Mouse (Mus musculus): ENCODE results near the gene Vstm2l. TPM values are rescaled to one million over a fixed set of nuclear protein-coding genes. Genes with fewer than 3 reads are reported as not detected.

Vstm2l gene
- polyA plus RNA-seq, 1 experiment = not detected

DNA sequence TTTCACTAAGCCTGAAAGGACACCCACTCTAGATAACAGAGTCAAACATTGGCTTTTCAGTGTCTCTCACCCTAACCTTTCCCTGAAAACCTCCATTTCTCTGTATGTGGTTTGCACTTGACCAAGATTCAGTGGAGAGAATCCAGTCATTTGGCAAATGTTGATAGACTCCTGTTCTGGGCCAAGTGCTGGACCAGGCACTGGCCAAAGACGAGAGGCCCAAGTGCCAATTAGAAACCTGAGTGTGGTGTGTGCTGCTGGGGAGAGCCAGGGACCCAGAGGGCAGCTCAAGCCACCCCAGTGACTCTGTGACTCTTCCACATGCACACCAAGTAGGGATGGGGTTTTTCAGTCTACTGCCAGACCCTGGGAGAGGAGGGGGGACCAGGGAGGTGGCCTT, 40.8 kb upstream of the Vstm2l start:
- no peak for TF ChIP-seq CEBPB (IDR thresholded peaks at IDR 0.05; ENCODE audit: insufficient read depth, poor library complexity, severe bottlenecking)
- TF ChIP-seq POLR2A (IDR thresholded peaks at IDR 0.05; ENCODE audit: insufficient read length, low read depth) = no peak
- TF ChIP-seq SRF (IDR thresholded peaks at IDR 0.05; ENCODE audit: control insufficient read depth, insufficient read length, low read depth) = no peak
- TF ChIP-seq REST (IDR thresholded peaks at IDR 0.05; ENCODE audit: insufficient read depth, insufficient read length) = no peak
- TF ChIP-seq POLR2AphosphoS2 (IDR thresholded peaks at IDR 0.05; ENCODE audit: insufficient read length, low read depth) = no peak
- no peak for TF ChIP-seq TCF12 (IDR thresholded peaks at IDR 0.05; ENCODE audit: insufficient read depth, poor library complexity, severe bottlenecking)
- TF ChIP-seq USF1 (IDR thresholded peaks at IDR 0.05; ENCODE audit: low read depth) = no peak
- no peak for TF ChIP-seq E2F4 (IDR thresholded peaks at IDR 0.05; ENCODE audit: insufficient read depth)
- no peak for TF ChIP-seq TCF3 (IDR thresholded peaks at IDR 0.05; ENCODE audit: insufficient read length, low read depth)
- no peak for TF ChIP-seq MAX (IDR thresholded peaks at IDR 0.05; ENCODE audit: low read depth)
- TF ChIP-seq MYOG (IDR thresholded peaks at IDR 0.05; ENCODE audit: control insufficient read depth in 1 of 3, insufficient read depth in 1 of 3, insufficient read length in 2 of 3, low read depth in 2 of 3) = no peak
- TF ChIP-seq MYOD1 (IDR thresholded peaks at IDR 0.05; ENCODE audit: control insufficient read depth in 1 of 3, insufficient read length in 2 of 3, low read depth in 2 of 3) = no peak
- no peaks in the 10 kb centered on the region for H3K36me3 ChIP-seq (ENCODE audit: control insufficient read depth, insufficient read depth)

DNA sequence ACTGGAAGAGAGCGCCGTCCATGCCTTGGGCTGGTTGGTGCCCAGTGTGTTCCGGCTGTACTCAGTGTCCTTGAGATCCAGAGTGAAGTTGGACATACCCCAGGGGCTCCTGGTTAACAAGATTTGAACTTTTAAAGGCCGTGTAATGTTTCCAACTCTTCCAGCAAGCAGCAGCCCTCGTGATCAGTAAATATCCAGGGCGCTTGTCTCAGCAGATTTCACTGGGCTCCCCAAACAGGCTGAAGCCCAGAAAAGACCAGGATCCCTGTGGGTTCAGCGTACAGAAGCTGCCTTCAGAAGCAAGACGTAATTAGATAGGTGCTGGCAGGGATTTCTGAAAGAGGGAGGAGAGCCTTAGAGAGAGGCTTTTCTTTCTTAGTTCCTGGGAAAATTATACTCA, 39.3 kb upstream of the Vstm2l start:
- H3K36me3 ChIP-seq (ENCODE audit: control insufficient read depth, insufficient read depth) = no peaks in the 10 kb centered on the region
- H3K27me3 ChIP-seq (ENCODE audit: control insufficient read depth, insufficient read depth, insufficient read length) = no peaks in the 10 kb centered on the region
- H3ac ChIP-seq (ENCODE audit: control insufficient read depth, insufficient read length) = no peak overlapping the region
- no peak overlapping the region for H3K4me2 ChIP-seq (ENCODE audit: low read depth)
- no peak for TF ChIP-seq MYOD1 (IDR thresholded peaks at IDR 0.05; ENCODE audit: control insufficient read depth in 1 of 3, insufficient read length in 2 of 3, low read depth in 2 of 3)
- no peak for TF ChIP-seq E2F4 (IDR thresholded peaks at IDR 0.05; ENCODE audit: insufficient read depth)
- no peak for TF ChIP-seq MYOG (IDR thresholded peaks at IDR 0.05; ENCODE audit: control insufficient read depth in 1 of 3, insufficient read depth in 1 of 3, insufficient read length in 2 of 3, low read depth in 2 of 3)
- TF ChIP-seq POLR2A (IDR thresholded peaks at IDR 0.05; ENCODE audit: insufficient read length, low read depth) = no peak
- TF ChIP-seq TCF3 (IDR thresholded peaks at IDR 0.05; ENCODE audit: insufficient read length, low read depth) = no peak
- TF ChIP-seq REST (IDR thresholded peaks at IDR 0.05; ENCODE audit: insufficient read depth, insufficient read length) = no peak
- TF ChIP-seq POLR2AphosphoS2 (IDR thresholded peaks at IDR 0.05; ENCODE audit: insufficient read length, low read depth) = no peak
- no peak for TF ChIP-seq MAX (IDR thresholded peaks at IDR 0.05; ENCODE audit: low read depth)
- TF ChIP-seq TCF12 (IDR thresholded peaks at IDR 0.05; ENCODE audit: insufficient read depth, poor library complexity, severe bottlenecking) = no peak
- TF ChIP-seq CEBPB (IDR thresholded peaks at IDR 0.05; ENCODE audit: insufficient read depth, poor library complexity, severe bottlenecking) = no peak
- TF ChIP-seq USF1 (IDR thresholded peaks at IDR 0.05; ENCODE audit: low read depth) = no peak
- no peak for TF ChIP-seq SRF (IDR thresholded peaks at IDR 0.05; ENCODE audit: control insufficient read depth, insufficient read length, low read depth)
- H3K4me3 ChIP-seq = no peak overlapping the region
- H3K79me2 ChIP-seq (ENCODE audit: control insufficient read depth, insufficient read depth) = no peaks in the 10 kb centered on the region

More for the DNA sequence above, 40.8 kb upstream of the Vstm2l start:
- H3K4me2 ChIP-seq (ENCODE audit: low read depth) = no peak overlapping the region
- H3ac ChIP-seq (ENCODE audit: control insufficient read depth, insufficient read length) = no peak overlapping the region
- no peak overlapping the region for H3K4me3 ChIP-seq
- no peaks in the 10 kb centered on the region for H3K27me3 ChIP-seq (ENCODE audit: control insufficient read depth, insufficient read depth, insufficient read length)
- no peaks in the 10 kb centered on the region for H3K79me2 ChIP-seq (ENCODE audit: control insufficient read depth, insufficient read depth)

DNA sequence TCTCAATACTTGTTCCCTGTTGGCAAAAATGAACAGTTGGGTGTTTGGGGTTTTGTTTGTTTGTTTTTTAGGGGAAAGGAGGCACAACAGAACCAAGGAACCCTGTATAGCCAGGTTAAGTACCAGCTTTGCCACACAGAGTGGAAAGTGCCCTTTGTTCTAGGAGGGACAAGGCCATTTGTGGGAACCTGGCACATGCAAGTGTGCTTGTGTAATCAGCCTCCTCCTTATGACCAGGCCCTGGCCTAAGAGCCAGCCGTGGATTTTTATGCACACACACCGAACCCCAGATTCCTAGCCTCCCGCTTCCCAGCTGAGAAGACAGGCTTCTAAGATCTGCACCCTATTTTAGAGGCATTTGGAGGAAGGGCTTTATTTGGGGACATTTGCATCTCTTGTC, 37.1 kb upstream of the Vstm2l start:
- Histone ChIP-seq H3K36me3 (ENCODE audit: control insufficient read depth, insufficient read depth) (no peaks in the 10 kb centered on the region), H3K79me2 (ENCODE audit: control insufficient read depth, insufficient read depth) (no peaks in the 10 kb centered on the region), H3K4me2 (ENCODE audit: low read depth) (no peak overlapping the region), H3ac (ENCODE audit: control insufficient read depth, insufficient read length) (no peak overlapping the region), H3K27me3 (ENCODE audit: control insufficient read depth, insufficient read depth, insufficient read length) (no peaks in the 10 kb centered on the region), H3K4me3 (no peak overlapping the region)
- TF ChIP-seq POLR2A (IDR thresholded peaks at IDR 0.05; ENCODE audit: insufficient read length, low read depth) (no peak), POLR2AphosphoS2 (IDR thresholded peaks at IDR 0.05; ENCODE audit: insufficient read length, low read depth) (no peak), REST (IDR thresholded peaks at IDR 0.05; ENCODE audit: insufficient read depth, insufficient read length) (no peak), TCF3 (IDR thresholded peaks at IDR 0.05; ENCODE audit: insufficient read length, low read depth) (no peak), SRF (IDR thresholded peaks at IDR 0.05; ENCODE audit: control insufficient read depth, insufficient read length, low read depth) (no peak), MYOD1 (IDR thresholded peaks at IDR 0.05; ENCODE audit: control insufficient read depth in 1 of 3, insufficient read length in 2 of 3, low read depth in 2 of 3) (no peak), E2F4 (IDR thresholded peaks at IDR 0.05; ENCODE audit: insufficient read depth) (no peak), MAX (IDR thresholded peaks at IDR 0.05; ENCODE audit: low read depth) (no peak), TCF12 (IDR thresholded peaks at IDR 0.05; ENCODE audit: insufficient read depth, poor library complexity, severe bottlenecking) (no peak), USF1 (IDR thresholded peaks at IDR 0.05; ENCODE audit: low read depth) (no peak), CEBPB (IDR thresholded peaks at IDR 0.05; ENCODE audit: insufficient read depth, poor library complexity, severe bottlenecking) (no peak), MYOG (IDR thresholded peaks at IDR 0.05; ENCODE audit: control insufficient read depth in 1 of 3, insufficient read depth in 1 of 3, insufficient read length in 2 of 3, low read depth in 2 of 3) (no peak)

DNA sequence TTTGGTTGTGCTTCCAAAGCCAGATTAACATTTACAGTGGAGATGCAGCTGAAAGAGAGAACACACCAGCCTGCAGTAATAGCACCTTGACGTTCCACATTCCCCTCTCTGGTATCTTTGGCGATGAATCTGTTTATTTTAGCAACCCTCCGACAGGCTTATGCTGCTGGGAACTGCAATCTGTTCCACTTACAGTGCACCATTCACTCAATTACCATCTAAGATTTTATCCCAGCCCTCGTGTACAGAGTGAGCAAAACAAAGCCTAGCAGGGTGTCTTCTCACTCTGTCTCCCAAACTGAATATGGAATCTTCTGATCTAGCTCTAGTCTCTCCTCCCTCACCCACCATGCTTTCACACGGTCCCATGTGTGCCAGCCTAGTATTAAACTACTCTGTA, 36.5 kb upstream of the Vstm2l start:
- H3K4me3 ChIP-seq = no peak overlapping the region
- H3K36me3 ChIP-seq (ENCODE audit: control insufficient read depth, insufficient read depth) = no peaks in the 10 kb centered on the region
- H3K4me2 ChIP-seq (ENCODE audit: low read depth) = no peak overlapping the region
- H3ac ChIP-seq (ENCODE audit: control insufficient read depth, insufficient read length) = no peak overlapping the region
- no peaks in the 10 kb centered on the region for H3K27me3 ChIP-seq (ENCODE audit: control insufficient read depth, insufficient read depth, insufficient read length)
- TF ChIP-seq REST (IDR thresholded peaks at IDR 0.05; ENCODE audit: insufficient read depth, insufficient read length) (no peak), SRF (IDR thresholded peaks at IDR 0.05; ENCODE audit: control insufficient read depth, insufficient read length, low read depth) (no peak), POLR2A (IDR thresholded peaks at IDR 0.05; ENCODE audit: insufficient read length, low read depth) (no peak), TCF3 (IDR thresholded peaks at IDR 0.05; ENCODE audit: insufficient read length, low read depth) (no peak), CEBPB (IDR thresholded peaks at IDR 0.05; ENCODE audit: insufficient read depth, poor library complexity, severe bottlenecking) (no peak), MYOG (IDR thresholded peaks at IDR 0.05; ENCODE audit: control insufficient read depth in 1 of 3, insufficient read depth in 1 of 3, insufficient read length in 2 of 3, low read depth in 2 of 3) (no peak), E2F4 (IDR thresholded peaks at IDR 0.05; ENCODE audit: insufficient read depth) (no peak), MYOD1 (IDR thresholded peaks at IDR 0.05; ENCODE audit: control insufficient read depth in 1 of 3, insufficient read length in 2 of 3, low read depth in 2 of 3) (no peak), USF1 (IDR thresholded peaks at IDR 0.05; ENCODE audit: low read depth) (no peak), POLR2AphosphoS2 (IDR thresholded peaks at IDR 0.05; ENCODE audit: insufficient read length, low read depth) (no peak), MAX (IDR thresholded peaks at IDR 0.05; ENCODE audit: low read depth) (no peak)
- H3K79me2 ChIP-seq (ENCODE audit: control insufficient read depth, insufficient read depth) = no peaks in the 10 kb centered on the region
